Mouse (Mus musculus): ENCODE measurements around the gene Phox2a.
A peak's percentile ranks its signal among the peaks of the same experiment; 100 is the strongest.

The Phox2a gene

DNA sequence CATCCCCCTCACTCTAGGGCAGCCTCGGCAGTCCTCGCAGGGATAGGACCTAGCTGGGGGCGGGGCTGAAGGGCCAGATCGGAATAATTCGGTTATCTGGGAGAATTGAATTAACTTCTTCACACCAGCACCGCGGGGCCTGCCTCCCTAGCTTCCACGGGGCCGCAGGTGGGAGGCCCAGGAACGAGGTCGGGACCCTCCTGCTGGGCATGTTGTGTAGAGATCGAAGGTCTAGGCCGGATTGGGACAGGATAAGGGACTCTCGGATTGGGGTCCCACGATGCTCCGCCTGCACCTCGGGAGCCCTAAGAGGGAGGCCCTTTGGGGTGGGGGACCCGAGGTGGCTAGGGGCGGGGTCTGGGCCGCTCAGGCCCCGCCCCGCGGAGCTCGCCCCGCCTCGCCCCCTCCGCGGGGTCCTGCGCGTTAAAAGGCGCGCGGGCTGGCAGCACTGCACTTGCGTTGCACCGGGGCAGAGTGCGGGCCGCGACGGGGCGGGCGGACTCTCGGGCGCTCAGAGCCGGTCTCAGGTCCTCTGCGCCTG is at the start of gene Phox2a:
Phox2a (plus strand) TSS at position 453 of the 541 bp plus-strand sequence.
- DNase-seq (ENCODE audit: low read depth, low spot score): peak; percentile 64

DNA sequence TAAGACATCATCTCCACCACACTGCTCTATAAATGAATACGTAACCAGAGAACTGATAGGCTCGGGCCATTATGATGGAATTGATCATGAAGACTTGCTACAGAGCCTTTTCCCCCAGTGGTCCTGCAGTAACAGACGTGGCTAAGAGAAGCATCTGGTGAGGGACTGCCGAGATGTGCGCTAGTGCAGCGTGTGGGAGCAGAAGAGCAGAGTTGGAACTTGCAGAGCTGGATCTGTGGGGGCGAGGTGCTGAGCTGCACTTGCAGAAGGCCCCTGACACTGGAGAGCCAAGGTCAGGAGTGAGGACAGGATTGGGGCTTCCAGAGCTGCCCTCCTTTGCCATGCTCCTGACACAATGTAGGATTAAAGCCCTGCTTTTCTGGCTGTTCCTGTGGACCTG is 48.1 kb upstream of the Phox2a start:
- no peak for DNase-seq (ENCODE audit: low read depth, low spot score)

DNA sequence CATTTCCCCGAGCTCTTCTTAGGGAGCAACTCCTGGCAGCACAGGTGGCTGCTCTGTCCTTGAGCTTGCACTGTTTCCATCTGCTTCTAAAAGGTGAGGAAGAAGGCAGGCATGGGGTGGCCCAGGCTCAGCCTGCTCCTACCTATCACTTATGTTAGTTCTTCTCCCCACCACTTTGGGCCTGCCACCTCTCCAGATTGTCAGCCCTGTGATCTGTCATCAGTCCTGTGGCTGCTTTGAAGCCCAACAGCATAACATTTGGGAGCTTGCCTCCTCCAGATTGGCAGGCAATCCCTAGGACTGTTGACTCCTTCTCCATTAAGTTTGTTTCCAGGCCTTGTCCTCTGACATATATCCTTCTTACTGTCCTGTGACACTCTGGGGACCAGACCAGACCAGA is 46.5 kb upstream of the Phox2a start:
- DNase-seq (ENCODE audit: low read depth, low spot score): no peak

DNA sequence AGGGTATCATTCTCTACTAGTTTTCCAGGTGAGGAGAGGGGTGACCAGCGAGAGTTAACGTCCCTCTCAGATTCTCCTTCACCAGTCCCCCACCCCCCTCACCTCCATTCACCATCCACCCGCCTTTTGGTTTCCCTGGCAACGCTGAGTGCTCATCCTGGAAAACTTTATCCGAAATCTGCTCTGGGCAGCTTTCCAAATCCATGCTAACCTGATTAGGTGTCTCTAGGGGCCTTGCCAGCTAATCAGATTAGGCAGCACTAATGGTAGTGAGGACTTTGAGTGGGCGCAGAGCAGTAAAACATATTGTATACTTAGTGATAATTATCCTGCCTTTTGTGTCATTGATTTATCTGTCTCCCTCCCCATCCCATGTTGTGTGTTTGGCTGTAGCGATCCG is 45.4 kb upstream of the Phox2a start:
- no peak for DNase-seq (ENCODE audit: low read depth, low spot score)

DNA sequence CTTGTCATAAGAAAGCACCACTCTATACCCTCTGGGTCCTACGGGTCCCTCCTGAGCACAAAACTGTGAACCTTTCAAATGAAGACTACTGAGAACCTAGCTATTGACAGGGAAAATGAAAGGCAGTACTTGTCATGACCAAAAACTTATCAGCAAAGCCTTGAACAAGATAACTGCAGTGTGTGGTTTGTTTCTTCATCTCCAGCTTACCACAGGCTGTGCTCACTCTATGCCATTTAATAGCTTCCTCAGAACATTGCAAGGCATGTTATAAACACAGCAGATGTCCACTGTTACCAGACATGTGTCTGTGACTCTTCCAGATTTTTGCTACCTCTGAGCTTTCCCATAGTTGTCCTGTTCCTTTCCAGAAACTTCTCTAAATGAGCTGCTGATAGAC is 41.1 kb upstream of the Phox2a start:
- no peak for DNase-seq (ENCODE audit: low read depth, low spot score)

DNA sequence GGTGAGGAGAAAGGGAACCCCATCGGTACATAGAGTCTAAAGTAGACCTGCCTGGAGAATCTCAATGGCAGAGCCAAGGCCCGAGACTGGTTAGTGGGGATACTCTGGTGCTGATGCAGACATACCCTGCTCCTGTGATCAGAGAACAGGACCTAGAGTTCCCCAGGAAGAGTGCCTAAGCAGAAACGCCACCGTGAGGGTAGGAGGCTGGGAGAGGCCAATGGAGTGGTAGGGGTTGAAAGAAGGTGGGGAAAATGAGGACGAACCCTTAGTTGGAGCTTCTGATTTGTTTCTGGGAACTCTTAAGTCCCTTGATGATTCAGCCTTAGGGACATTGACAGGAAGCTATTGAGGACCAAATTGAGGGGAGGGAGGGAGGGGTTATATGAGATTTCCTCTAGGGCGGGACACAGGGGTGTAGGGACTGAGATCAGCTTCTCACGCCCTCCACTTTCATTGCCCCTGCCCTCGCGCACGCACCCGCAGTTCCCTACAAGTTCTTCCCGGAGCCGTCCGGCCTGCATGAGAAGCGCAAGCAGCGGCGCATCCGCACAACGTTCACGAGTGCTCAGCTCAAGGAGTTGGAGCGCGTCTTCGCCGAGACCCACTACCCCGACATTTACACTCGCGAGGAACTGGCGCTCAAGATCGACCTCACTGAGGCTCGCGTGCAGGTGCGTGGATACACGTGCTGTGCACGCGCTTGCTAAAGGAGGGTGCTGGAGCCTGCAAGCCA is 2.4 kb downstream of the Phox2a start:
- peak; percentile 37 for DNase-seq (ENCODE audit: low read depth, low spot score)

DNA sequence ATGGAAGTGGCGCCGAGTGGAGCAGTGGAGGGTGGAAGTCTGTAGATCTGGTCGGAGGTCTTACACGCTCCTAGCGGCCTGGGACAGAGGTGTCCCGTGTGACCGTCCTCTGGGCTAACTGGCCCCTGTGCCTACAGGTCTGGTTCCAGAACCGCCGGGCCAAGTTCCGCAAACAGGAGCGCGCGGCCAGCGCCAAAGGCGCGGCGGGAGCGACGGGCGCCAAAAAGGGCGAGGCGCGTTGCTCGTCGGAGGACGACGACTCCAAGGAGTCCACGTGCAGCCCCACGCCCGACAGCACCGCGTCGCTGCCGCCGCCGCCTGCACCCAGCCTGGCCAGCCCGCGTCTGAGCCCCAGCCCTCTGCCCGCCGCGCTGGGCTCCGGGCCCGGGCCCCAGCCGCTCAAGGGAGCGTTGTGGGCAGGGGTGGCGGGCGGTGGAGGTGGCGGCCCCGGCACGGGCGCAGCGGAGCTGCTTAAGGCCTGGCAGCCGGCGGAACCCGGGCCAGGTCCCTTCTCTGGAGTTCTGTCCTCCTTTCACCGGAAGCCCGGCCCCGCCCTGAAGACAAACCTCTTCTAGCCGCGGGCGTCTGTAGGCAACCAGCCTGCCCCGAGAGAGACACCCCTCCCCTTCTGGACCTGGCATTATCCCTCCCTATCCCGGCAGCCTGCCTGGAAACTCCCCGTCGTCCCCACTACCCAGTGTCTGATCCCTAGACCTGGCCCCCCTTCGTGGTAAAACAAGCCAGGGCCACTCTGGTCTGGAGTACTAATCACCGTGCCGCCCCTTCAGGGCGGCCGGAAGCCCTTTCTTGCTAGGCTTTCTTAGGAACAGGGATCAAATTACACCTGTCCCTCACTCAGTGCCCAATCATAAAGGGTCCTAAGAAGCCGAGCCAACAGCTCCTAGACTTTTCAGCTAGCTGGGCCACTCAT is 3.7 kb downstream of the Phox2a start:
- peak; percentile 89 for DNase-seq (ENCODE audit: low read depth, low spot score)

DNA sequence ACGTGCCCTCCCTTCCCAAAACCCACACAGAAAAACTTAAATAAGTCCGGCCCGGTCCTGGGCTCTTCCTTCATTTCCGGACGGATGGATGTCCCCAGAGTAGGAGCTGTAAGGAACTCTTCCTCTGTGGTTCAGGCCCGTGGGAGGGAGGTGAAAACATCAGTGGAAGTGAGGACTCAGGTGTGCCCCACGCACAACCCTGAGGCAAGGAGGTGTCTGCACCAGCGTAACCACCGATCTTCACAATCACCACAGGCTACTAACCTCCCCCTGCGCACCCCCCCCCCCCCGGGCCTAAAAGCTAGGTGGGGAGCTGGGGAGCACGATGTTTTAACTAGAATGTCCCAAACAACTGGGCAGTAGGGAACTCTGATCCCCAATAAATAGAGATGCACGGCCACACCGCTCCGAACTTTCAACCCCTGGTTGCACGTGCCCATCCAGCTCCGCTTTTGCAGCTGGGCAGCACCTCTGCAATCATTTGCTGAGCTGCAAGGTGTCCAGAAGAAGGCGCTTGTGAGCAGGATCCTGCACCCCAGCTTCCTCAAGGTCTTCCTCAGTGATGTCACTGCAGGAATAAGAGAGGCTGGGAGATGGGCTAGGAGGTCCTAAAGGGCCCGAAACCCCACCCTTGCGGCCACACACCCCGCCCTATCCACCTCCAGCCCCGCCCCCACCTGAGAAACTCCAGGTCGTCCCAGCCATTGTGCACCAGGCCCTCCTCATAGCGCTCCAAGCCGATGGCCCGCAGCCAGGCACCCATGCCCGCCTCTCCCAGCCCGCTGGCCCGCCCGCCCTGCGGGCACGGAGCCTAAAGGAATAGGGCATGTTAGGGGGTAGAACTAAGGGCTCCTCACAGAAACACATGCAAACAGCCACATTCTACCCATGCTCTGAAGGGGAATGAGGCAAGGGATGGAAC is 5.0 kb downstream of the Phox2a start:
- DNase-seq (ENCODE audit: low read depth, low spot score): peak; percentile 94

DNA sequence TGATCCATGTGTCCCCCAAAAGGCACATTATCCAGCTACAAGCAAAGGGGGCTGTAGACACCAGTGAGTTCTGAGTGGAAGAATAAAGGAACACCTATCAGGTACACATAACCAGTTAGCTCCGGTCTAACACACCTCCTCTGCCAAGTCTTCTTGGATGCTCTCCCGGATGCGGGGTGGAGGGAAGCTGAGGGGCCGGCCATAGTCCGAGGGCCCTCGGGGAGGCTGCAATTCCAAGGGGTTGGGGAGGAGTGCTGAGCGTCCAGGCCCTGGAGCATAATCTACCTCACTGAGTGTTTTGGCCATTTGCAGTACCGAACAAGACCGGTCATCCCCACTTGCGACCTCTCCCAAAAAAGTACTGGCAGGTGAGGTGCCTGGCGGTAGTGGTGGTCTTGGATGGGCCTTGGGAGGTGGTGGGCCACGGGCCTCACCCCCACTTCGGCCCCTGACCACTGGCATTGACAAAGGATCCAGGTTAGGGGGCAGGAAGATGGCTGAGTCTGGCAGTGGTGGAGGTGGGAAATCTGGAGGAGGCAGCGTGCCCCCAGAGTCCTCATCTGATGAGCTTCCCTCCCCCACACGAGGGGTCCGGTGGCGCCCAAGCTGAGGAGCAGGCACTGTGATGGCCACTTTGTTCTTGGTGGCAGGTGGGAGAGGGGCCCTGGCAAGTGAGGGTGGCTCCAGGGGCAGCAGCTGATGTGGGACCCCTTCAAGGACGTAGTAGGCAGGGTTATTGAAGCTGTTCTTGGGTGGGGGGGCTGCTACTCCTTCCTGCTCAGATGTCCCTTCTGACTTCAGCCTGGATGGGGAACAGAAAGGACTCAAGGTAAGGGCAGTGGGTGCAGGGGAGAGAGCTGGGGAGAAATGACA is 5.9 kb downstream of the Phox2a start:
- no peak for DNase-seq (ENCODE audit: low read depth, low spot score)

DNA sequence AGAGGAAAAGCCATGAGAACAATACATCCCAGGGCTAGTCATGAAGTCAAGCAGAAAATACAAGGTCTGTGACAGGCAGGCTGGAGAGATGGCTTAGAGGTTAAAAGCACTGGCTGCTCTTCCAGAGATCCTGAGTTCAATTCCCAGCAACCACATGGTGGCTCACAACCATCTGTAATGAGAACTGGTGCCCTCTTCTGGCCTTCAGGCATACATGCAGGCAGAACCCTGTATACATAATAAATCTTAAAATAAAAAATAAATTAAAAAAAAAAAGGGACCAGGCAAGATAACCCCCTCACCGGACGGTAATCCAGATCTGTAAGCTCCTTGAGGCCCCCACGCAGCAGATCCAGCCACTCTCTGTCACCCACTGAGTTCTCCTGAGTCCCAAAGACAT is 12.3 kb downstream of the Phox2a start:
- DNase-seq (ENCODE audit: low read depth, low spot score): no peak

DNA sequence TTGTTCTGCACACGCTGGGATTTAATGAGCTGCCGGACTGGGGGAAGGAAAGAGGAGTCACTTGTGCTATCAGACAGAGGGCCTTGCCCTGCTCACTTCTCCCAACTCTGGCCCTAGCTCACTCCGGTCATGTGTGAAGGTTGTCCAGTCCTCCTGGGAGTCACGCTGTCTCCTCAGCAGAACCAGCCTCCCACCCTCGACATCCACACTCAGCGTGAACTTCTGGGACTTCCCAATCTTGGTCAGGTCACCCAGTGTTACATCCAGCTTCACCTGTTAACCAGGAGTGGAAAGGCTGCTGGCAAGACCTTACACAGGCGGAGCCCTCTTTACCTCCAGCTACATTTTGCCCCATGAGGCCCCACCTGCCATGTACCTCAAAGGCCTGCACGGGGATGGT is 13.3 kb downstream of the Phox2a start:
- no peak for DNase-seq (ENCODE audit: low read depth, low spot score)

DNA sequence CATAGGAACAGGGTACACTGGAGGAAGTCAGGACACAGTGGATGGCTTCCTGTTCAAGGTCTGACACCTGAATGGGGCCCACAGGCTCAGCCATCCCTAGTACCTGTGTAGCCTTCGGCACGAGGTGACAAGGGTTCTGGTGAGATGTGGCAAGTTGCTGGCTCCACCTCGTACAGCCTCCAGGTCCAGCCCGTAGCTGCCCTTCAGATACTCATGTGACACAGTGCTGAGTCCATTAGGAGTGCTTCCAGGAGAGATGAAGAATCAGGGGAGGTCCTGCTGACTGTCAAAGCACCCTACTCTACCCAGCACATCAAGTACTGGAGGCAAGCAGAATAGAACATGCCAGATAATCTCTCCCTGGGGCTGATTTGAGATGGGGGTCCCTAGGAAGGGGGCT is 14.3 kb downstream of the Phox2a start:
- no peak for DNase-seq (ENCODE audit: low read depth, low spot score)

DNA sequence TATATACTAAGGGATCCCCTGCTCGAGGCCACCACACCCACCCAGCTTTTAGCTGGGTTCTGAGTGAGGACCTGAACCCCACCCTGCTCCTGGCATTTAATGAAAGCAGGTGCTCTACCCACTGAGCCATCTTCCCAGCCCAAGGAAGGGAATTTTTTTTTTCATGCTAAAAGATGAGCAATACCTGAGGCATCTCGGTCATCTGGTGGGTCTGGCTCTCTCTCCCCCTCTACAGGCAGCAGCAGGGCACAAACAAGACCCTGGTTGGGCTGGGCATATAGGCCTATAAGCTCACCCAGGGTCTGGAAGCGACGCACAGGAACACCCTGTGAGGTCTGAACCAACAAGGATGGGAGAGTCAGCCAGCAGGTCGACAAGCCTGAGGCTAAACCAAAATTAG is 15.2 kb downstream of the Phox2a start:
- peak; percentile 65 for DNase-seq (ENCODE audit: low read depth, low spot score)

DNA sequence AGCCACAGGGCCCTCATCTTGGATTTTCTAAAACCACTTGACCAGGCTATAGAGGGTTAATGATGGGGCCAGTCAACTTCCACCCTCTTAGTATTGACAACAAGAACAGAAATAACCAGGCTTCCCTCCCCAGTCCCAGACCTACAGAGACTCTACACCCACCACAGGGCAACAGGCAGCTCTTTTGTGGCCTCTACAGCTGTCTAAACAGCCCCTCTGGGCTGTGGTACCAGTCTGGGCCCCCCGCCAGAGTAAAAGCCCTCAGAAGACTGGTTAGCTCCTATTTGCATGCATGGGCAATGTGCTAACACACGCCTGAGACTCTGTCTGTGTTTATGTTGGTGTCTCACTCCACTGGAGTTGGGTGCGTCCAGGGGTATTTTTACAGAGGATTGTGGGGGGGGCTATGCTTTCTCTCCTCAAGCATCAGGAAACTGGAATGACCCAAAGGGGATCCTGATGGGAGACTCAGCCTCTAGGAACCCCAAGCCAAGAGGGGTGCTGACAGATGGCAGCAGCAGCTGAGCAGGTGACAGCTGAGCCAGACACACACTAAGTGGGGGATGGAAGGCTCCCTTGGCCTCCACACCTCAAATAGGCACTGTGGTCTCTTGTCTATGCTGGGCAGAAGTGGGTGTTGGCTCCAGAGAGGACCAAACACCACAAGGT is 15.9 kb downstream of the Phox2a start:
- no peak for DNase-seq (ENCODE audit: low read depth, low spot score)

DNA sequence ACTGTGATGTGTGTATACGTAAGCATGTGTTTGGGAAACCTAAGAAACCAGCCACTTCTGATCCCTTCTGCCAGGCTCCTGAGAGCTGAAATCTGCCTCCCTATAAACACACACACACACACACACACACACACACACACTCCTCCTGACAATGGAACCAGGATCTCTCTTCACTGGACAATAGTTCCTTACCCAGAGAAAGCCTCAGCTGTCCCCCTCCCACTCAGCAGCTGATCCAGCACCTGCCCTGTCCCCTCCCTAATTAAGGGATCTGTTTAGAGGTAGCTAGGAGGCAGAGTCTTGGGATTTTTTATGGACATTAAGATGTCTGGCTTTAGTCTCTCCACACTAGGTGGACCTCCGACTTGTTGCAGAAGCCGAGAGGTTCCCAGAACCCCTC is 16.8 kb downstream of the Phox2a start:
- DNase-seq (ENCODE audit: low read depth, low spot score): no peak

DNA sequence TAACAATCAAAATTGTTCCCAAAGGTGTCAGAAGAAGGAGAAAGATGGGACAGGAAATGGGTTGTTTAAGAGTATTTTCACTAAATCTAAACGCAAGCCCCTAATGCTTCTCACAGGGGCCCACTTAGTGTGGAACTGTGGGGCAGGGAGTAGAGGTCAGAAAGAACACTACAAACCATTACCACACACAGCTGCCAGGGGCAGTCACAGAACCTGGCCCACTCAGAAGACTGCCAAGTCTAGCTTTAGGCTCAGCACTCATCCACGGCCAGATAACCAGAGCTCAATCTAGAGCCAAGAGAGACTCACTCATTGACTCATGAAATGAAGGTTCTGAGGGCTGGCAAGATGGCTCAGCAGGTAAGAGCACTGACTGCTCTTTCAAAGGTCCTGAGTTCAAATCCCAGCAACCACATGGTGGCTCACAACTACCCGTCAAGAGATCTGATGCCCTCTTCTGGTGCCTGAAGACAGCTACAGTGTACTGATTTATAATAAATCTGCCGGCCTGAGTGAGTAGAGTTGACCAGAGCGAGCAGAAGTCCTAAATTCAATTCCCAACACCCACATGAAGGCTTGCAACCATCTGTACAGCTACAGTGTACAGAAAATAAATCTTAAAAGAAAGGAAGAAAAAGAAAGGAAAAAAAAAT is 17.5 kb downstream of the Phox2a start:
- DNase-seq (ENCODE audit: low read depth, low spot score): no peak

DNA sequence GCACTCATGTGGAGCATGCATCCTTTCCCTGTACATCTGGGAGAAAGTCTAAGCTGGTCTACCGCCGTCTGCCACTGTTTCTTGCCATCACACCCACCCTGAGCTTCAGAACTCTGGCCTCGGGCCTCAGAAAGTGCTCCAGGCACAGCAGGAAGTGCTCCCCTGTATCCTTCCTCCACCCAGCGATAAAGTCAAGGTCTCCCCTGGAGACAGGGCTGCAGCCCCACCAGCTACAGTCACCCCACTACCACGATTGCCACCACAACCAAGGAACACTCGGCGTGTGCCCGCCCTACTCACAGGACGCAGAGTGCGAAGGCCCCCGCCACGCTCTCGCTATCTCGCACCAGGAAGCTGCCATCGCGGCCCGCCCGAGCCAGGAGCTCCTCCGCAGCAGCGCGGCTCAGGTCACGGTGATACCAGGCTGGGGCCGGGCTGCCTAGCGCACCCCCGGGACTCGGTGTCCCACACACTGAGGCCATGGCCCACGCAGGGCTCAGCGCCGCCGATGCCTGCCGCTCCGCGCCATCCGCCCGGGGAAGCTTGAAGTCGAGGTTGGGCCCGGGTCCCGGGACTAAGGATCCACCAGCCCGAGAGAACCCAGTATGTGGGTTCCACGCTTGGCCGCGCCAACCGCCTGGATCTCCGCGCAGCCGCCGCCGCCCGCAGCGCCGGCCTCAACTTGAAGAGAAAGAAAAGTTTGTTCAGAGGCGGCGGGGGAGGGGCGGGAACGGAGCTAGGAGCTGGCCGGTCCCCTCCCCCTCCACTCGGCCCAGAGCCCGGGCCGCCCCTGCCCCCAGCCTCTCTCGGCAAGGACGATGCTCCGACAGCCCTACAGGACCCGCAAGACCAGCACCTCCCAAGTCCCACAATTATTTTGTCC is 18.4 kb downstream of the Phox2a start:
- peak; percentile 74 for DNase-seq (ENCODE audit: low read depth, low spot score)

DNA sequence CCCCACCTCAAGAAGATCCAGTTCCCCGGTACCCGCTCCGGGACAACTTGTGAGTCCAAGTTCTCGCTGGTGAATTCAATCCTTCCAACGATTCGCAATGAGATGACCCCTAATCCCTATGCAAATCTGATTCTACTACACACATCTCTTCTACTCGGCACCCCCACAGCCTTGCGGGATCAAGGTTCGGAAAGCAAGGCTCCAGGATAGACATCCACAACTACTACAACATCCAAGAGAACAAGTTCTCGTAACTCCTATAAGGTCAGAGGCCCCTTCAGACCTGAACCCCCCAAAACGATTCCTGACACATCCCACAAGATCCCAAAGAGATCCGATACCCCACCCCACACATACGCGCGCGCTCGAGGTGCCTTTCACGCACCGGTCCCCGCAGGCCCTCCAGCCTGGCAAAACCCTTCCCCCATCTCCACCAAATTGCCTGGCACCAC is 19.1 kb downstream of the Phox2a start:
- DNase-seq (ENCODE audit: low read depth, low spot score): peak; percentile 46

Data from R1 (cell line).